Mouse (Mus musculus) CH12.LX (cell line): ENCODE results near the gene Kcnj10. TPM values are rescaled to one million over a fixed set of nuclear protein-coding genes. Genes with fewer than 3 reads are reported as not detected.

ENCODE experiments used
- DNase-seq: peaks from one replicate; pipeline ENCODE4 v3.0.0-alpha.2; 2013; ENCODE audit errors: extremely low read depth
- H3K27ac ChIP-seq: 2 replicates; pipeline ENCODE4 v1.5.1; 2012; ENCODE audit warnings: low read depth, mild to moderate bottlenecking, control low read depth, moderate library complexity; ENCODE audit not compliant: insufficient read depth
- H3K27me3 ChIP-seq: replicated peaks from 2 replicates; pipeline ENCODE3; 2012; ENCODE audit warnings: inconsistent platforms
- H3K36me3 ChIP-seq, 2 experiments: replicated peaks in 1 of 2; 2 replicates each; pipeline versions ENCODE3 to v1.6.1; 2012; ENCODE audit warnings: inconsistent platforms in 1 of 2, low read length in 1 of 2, mild to moderate bottlenecking in 1 of 2, mixed read lengths in 1 of 2, moderate library complexity in 1 of 2; ENCODE audit not compliant: control insufficient read depth in 1 of 2, insufficient read depth in 1 of 2
- H3K4me1 ChIP-seq, 2 experiments: 2 replicates each; pipeline ENCODE4 v1.6.1; 2012; ENCODE audit warnings: inconsistent platforms in 1 of 2, moderate library complexity in 1 of 2; ENCODE audit not compliant: insufficient read depth in 2 of 2, control insufficient read depth in 1 of 2
- H3K4me2 ChIP-seq: 2 replicates; pipeline ENCODE4 v1.6.1; 2012; ENCODE audit warnings: low read depth, mild to moderate bottlenecking, control low read depth; ENCODE audit not compliant: poor library complexity, insufficient read depth, severe bottlenecking
- H3K4me3 ChIP-seq, 3 experiments: fragments of 150-350 bp in 1 of 3; sonication (generic) in 1 of 3; replicated peaks in 1 of 3; 2 replicates each; pipeline versions ENCODE3 to v1.5.1; 2011 to 2012; ENCODE audit warnings: low read depth in 2 of 3, low read length in 2 of 3, mild to moderate bottlenecking in 2 of 3, moderate library complexity in 2 of 3, control low read depth in 1 of 3, improper control_type of control experiment in 1 of 3, inconsistent platforms in 1 of 3, mixed read lengths in 1 of 3; ENCODE audit not compliant: poor library complexity in 1 of 3
- H3K79me2 ChIP-seq: replicated peaks from 2 replicates; pipeline ENCODE4 v1.6.1; 2012; ENCODE audit warnings: mild to moderate bottlenecking, moderate library complexity; ENCODE audit not compliant: control insufficient read depth, poor library complexity, insufficient read depth, severe bottlenecking; ENCODE audit errors: extremely low read depth
- H3K9ac ChIP-seq: 2 replicates; pipeline ENCODE4 v1.6.1; 2012; ENCODE audit warnings: low read depth, mild to moderate bottlenecking, control low read depth, moderate library complexity; ENCODE audit not compliant: insufficient read depth
- H3K9me3 ChIP-seq: replicated peaks from 2 replicates; pipeline ENCODE3; 2012; ENCODE audit warnings: low read length, inconsistent platforms, mixed read lengths
- CTCF ChIP-seq, 2 experiments: IDR thresholded peaks in 1 of 2; conservative IDR thresholded peaks in 1 of 2; 2 replicates each; pipeline ENCODE4 v1.5.1; 2011 to 2012; ENCODE audit warnings: low read depth in 2 of 2, low read length in 2 of 2, improper control_type of control experiment in 1 of 2, inconsistent platforms in 1 of 2, mild to moderate bottlenecking in 1 of 2, moderate library complexity in 1 of 2
- E2F4 ChIP-seq: IDR thresholded peaks from 2 replicates; pipeline ENCODE4 v1.6.1; 2011; ENCODE audit warnings: low read depth, low read length, improper control_type of control experiment; ENCODE audit not compliant: insufficient replicate concordance
- HCFC1 ChIP-seq: IDR thresholded peaks from 2 replicates; pipeline ENCODE4 v1.6.1; 2012; ENCODE audit warnings: low read depth, mild to moderate bottlenecking, inconsistent platforms, low read length, improper control_type of control experiment
- JUN ChIP-seq: IDR thresholded peaks from 2 replicates; pipeline ENCODE4 v1.6.1; 2011; ENCODE audit warnings: low read depth, mild to moderate bottlenecking, low read length, improper control_type of control experiment, moderate library complexity; ENCODE audit not compliant: insufficient read depth
- JUND ChIP-seq: conservative IDR thresholded peaks from 2 replicates; pipeline ENCODE4 v1.6.1; 2011; ENCODE audit warnings: low read depth, low read length, improper control_type of control experiment
- MXI1 ChIP-seq: IDR thresholded peaks from 2 replicates; pipeline ENCODE4 v1.6.1; 2011; ENCODE audit warnings: mild to moderate bottlenecking, low read depth, low read length, improper control_type of control experiment
- NELFE ChIP-seq: IDR thresholded peaks from 2 replicates; pipeline ENCODE4 v1.6.1; 2011; ENCODE audit warnings: low read depth, low read length, improper control_type of control experiment
- POLR2A ChIP-seq: IDR thresholded peaks from 2 replicates; pipeline ENCODE4 v1.6.1; 2011; ENCODE audit warnings: low read depth, mild to moderate bottlenecking, improper control_type of control experiment, low read length
- POLR2AphosphoS2 ChIP-seq: IDR thresholded peaks from 2 replicates; pipeline ENCODE4 v1.6.1; 2011; ENCODE audit warnings: low read depth, low read length, improper control_type of control experiment
- RAD21 ChIP-seq: IDR thresholded peaks from 2 replicates; pipeline ENCODE4 v1.6.1; 2011; ENCODE audit warnings: low read depth, mild to moderate bottlenecking, low read length, improper control_type of control experiment, moderate library complexity
- SMC3 ChIP-seq: IDR thresholded peaks from 2 replicates; pipeline ENCODE4 v1.6.1; 2011; ENCODE audit warnings: low read depth, low read length, improper control_type of control experiment
- TCF12 ChIP-seq: IDR thresholded peaks from 2 replicates; pipeline ENCODE4 v1.6.1; 2014; ENCODE audit warnings: low read depth, mild to moderate bottlenecking, inconsistent platforms, low read length, improper control_type of control experiment
- UBTF ChIP-seq: IDR thresholded peaks from 2 replicates; pipeline ENCODE4 v1.6.1; 2012; ENCODE audit warnings: low read depth, mild to moderate bottlenecking, inconsistent platforms, low read length, improper control_type of control experiment, moderate library complexity
- USF1 ChIP-seq: IDR thresholded peaks from 2 replicates; pipeline ENCODE4 v1.6.1; 2014; ENCODE audit warnings: low read depth, mild to moderate bottlenecking, inconsistent platforms, low read length, improper control_type of control experiment
- ZMIZ1 ChIP-seq: IDR thresholded peaks from 2 replicates; pipeline ENCODE4 v1.6.1; 2012; ENCODE audit warnings: low read depth, mild to moderate bottlenecking, inconsistent platforms, low read length, improper control_type of control experiment
- dilution Hi-C: fragments of 300-500 bp; cut with MboI; formaldehyde crosslinking; loops from 2 replicates; pipeline ENCODE4 v1.14.3; 2020; ENCODE audit warnings: low sequenced_read_pairs; ENCODE audit not compliant: extremely low pct_unique_long_range_greater_than_20kb, extremely low pct_ligation_motif_present
- in situ Hi-C: fragments of 300-500 bp; cut with MboI; formaldehyde crosslinking; loops from 3 replicates; pipeline ENCODE4 v1.14.3; 2019; ENCODE audit warnings: low sequenced_read_pairs, low pct_ligation_motif_present, low pct_unique_long_range_greater_than_20kb, mixed read lengths
- polyA plus RNA-seq: library from polyadenylated mRNA; unstranded; fragments of >175 nt; gene quantifications from 2 replicates; pipeline ENCODE4 v1.2.1, GENCODE M21; 2012; ENCODE audit warnings: low read depth; ENCODE audit not compliant: insufficient read length
- total RNA-seq, 2 experiments: library from RNA; depleted of rRNA; stranded (reverse); fragments of 300-350 nt in 1 of 2; fragments of >200 nt in 1 of 2; gene quantifications; 2 replicates each; pipeline ENCODE4 v1.2.3; 2012 to 2014

The Kcnj10 gene
- total and polyA plus RNA-seq, 3 experiments, result 0.06 to 0.13 TPM; not detected in 1

- H3K4me3 ChIP-seq, result no peak overlapping the region
- TF ChIP-seq USF1 (no peak), ZMIZ1 (no peak), JUN (no peak), POLR2A (no peak), CTCF (conservative IDR thresholded peaks at IDR 0.05 in 1 of 2, IDR thresholded peaks at IDR 0.05 in 1 of 2; ENCODE audit: low read depth in 2 of 2, low read length in 2 of 2) (peak; percentile 21 to 66; a peak in 2 of 4 replicates), JUND (no peak), MXI1 (no peak), SMC3 (peak; percentile 55), RAD21 (peak; percentile 12)
- H3K79me2 ChIP-seq, result no peaks in the 10 kb centered on the region
- in situ Hi-C loops (loop anchor here (25.0 kb wide), 2 partner anchors 268 to 493 kb away; partner anchors contain the start of gene Vangl2), dilution Hi-C loops (no loop called here)
- no peak overlapping the region for H3K27ac ChIP-seq
- DNase-seq, result peak; percentile 35
- no peaks in the 10 kb centered on the region for H3K36me3 ChIP-seq
- H3K27me3 ChIP-seq, result no peaks in the 10 kb centered on the region
- peaks cover 20 to 55% of the 10 kb centered on the region in 2 experiments for H3K4me1 ChIP-seq
- peak overlapping the region; percentile 18; the same call in 1 of the 2 replicates for H3K4me2 ChIP-seq
- no peaks in the 10 kb centered on the region for H3K9me3 ChIP-seq
- H3K9ac ChIP-seq, result no peak overlapping the region
Observed at GRCm38 (mm10) chr1:172305635-172306034, 35.4 kb upstream of the Kcnj10 start.

- no peaks in the 10 kb centered on the region for H3K9me3 ChIP-seq
- H3K27ac ChIP-seq, result no peak overlapping the region
- H3K36me3 ChIP-seq, result no peaks in the 10 kb centered on the region
- 0 out of 2 replicates have a peak overlapping the region, but pooled peaks have one; percentile 1 for H3K4me2 ChIP-seq
- TF ChIP-seq HCFC1 (no peak), UBTF (no peak), NELFE (no peak), POLR2AphosphoS2 (no peak), E2F4 (no peak), TCF12 (no peak)
- dilution Hi-C loops, result no loop called here
- no peak overlapping the region for H3K4me3 ChIP-seq
- peak; percentile 19 for DNase-seq
- in situ Hi-C loops, result loop anchor here (25.0 kb wide), 2 partner anchors 269 to 494 kb away; partner anchors contain the start of gene Vangl2
- no peaks in the 10 kb centered on the region for H3K27me3 ChIP-seq
- H3K4me1 ChIP-seq, result peaks cover 20 to 60% of the 10 kb centered on the region in 2 experiments
- no peaks in the 10 kb centered on the region for H3K79me2 ChIP-seq
- no peak overlapping the region for H3K9ac ChIP-seq
Observed at GRCm38 (mm10) chr1:172306196-172306595, 34.8 kb upstream of the Kcnj10 start.
